Mouse (Mus musculus): ENCODE data around the gene Gm20388.

Gm20388 gene

GRCm38 (mm10) chr8:123882412-123882811, 3971.8 kb downstream of the Gm20388 start:
- DNase-seq (ENCODE audit: low spot score): no peak

GRCm38 (mm10) chr8:123883094-123883493, 3972.5 kb downstream of the Gm20388 start:
- no peak for DNase-seq (ENCODE audit: low spot score)

- DNase-seq (ENCODE audit: low spot score): peak; percentile 65
Measured at GRCm38 (mm10) chr8:123884721-123885565, 3974.3 kb downstream of the Gm20388 start.

- no peak for DNase-seq (ENCODE audit: low spot score)
Measured at GRCm38 (mm10) chr8:123887163-123887562, 3976.5 kb downstream of the Gm20388 start.

GRCm38 (mm10) chr8:123887956-123888355, 3977.3 kb downstream of the Gm20388 start:
- no peak for DNase-seq (ENCODE audit: low spot score)

GRCm38 (mm10) chr8:123889797-123890196, 3979.2 kb downstream of the Gm20388 start:
- DNase-seq (ENCODE audit: low spot score): no peak

- DNase-seq (ENCODE audit: low spot score): peak; percentile 69
Measured at GRCm38 (mm10) chr8:123891271-123891670, 3980.6 kb downstream of the Gm20388 start.

- DNase-seq (ENCODE audit: low spot score): peak; percentile 34
Measured at GRCm38 (mm10) chr8:123891883-123892585, 3981.4 kb downstream of the Gm20388 start.

- DNase-seq (ENCODE audit: low spot score): peak; percentile 34
Measured at GRCm38 (mm10) chr8:123892586-123893155, 3982.0 kb downstream of the Gm20388 start.

GRCm38 (mm10) chr8:123893413-123893812, 3982.8 kb downstream of the Gm20388 start:
- DNase-seq (ENCODE audit: low spot score): no peak

- no peak for DNase-seq (ENCODE audit: low spot score)
Measured at GRCm38 (mm10) chr8:123894502-123895097, 3984.0 kb downstream of the Gm20388 start, which contains the start of gene Acta1. Gene Acta1 (minus strand): TSS chr8:123894751.

GRCm38 (mm10) chr8:123895230-123895629, 3984.6 kb downstream of the Gm20388 start:
- DNase-seq (ENCODE audit: low spot score): no peak

- DNase-seq (ENCODE audit: low spot score): no peak
Measured at GRCm38 (mm10) chr8:123895680-123896365, 3985.2 kb downstream of the Gm20388 start.

GRCm38 (mm10) chr8:123896366-123896761, 3985.7 kb downstream of the Gm20388 start:
- no peak for DNase-seq (ENCODE audit: low spot score)

- no peak for DNase-seq (ENCODE audit: low spot score)
Measured at GRCm38 (mm10) chr8:123896774-123897173, 3986.1 kb downstream of the Gm20388 start.

- no peak for DNase-seq (ENCODE audit: low spot score)
Measured at GRCm38 (mm10) chr8:123898576-123898975, 3987.9 kb downstream of the Gm20388 start.

GRCm38 (mm10) chr8:123899366-123899765, 3988.7 kb downstream of the Gm20388 start:
- DNase-seq (ENCODE audit: low spot score): no peak

- DNase-seq (ENCODE audit: low spot score): no peak
Measured at GRCm38 (mm10) chr8:123902653-123903052, 3992.0 kb downstream of the Gm20388 start.

- DNase-seq (ENCODE audit: low spot score): no peak
Measured at GRCm38 (mm10) chr8:123907604-123908003, 3997.0 kb downstream of the Gm20388 start.

GRCm38 (mm10) chr8:123912265-123912664, 4001.6 kb downstream of the Gm20388 start:
- DNase-seq (ENCODE audit: low spot score): no peak

- DNase-seq (ENCODE audit: low spot score): no peak
Measured at GRCm38 (mm10) chr8:123914635-123915034, 4004.0 kb downstream of the Gm20388 start.

- peak; percentile 93 for DNase-seq (ENCODE audit: low spot score)
Measured at GRCm38 (mm10) chr8:123924719-123925118, 4014.1 kb downstream of the Gm20388 start.

Measured in retina, embryonic 14.5 days (tissue).